Mouse (Mus musculus) testis, adult 2 months (tissue): ENCODE measurements at regions not wholly inside any gene's neighbourhood (a gene's known extent, or its start where the extent isn't known, plus 50 kb on each side); places are given as distances from the start of the nearest gene placed in this dataset.

Experiments used
- CTCF ChIP-seq: fragments of 200-500 bp; IDR thresholded peaks from 2 replicates; pipeline ENCODE4 v1.5.1; 2012; ENCODE audit warnings: low read depth, mild to moderate bottlenecking, inconsistent platforms, low read length, moderate library complexity; ENCODE audit not compliant: control insufficient read depth, insufficient read depth, insufficient replicate concordance
- POLR2A ChIP-seq: fragments of 200-500 bp; IDR thresholded peaks from 2 replicates; pipeline ENCODE4 v1.6.1; 2012; ENCODE audit warnings: low read depth, mild to moderate bottlenecking, inconsistent platforms, low read length, moderate library complexity; ENCODE audit not compliant: control insufficient read depth

- TF ChIP-seq CTCF (no peak), POLR2A (no peak)
These were observed 188.2 kb downstream of the Irx2 start for GRCm38 (mm10) chr13:72816856-72817255.
